Mouse (Mus musculus) cerebellum, adult 2 months (tissue): Measurements from ENCODE around the gene Gstm3.

Experiments
- CTCF ChIP-seq: fragments of 200-500 bp; IDR thresholded peaks from 2 replicates; pipeline ENCODE4 v1.5.1; 2011; ENCODE audit warnings: low read depth, mild to moderate bottlenecking, control low read depth, low read length, moderate library complexity, borderline replicate concordance; ENCODE audit not compliant: insufficient read depth
- POLR2A ChIP-seq: fragments of 200-500 bp; IDR thresholded peaks from 2 replicates; pipeline ENCODE4 v1.6.1; 2011; ENCODE audit warnings: low read length, control low read depth, borderline replicate concordance; ENCODE audit not compliant: insufficient read depth

GRCm38 (mm10) chr3:107972070-107972469 lies 3.0 kb upstream of the Gstm3 start:
- no peak for TF ChIP-seq CTCF
- TF ChIP-seq POLR2A, result no peak
